Mouse (Mus musculus) frontal cortex, adult (tissue): ENCODE data around the gene Ppp1r1b.

Experiments used
- ATAC-seq: cut with Nextera tagmentation; 2 replicates; pipeline ENCODE4 v1.9.2; 2017; ENCODE audit warnings: mild to moderate bottlenecking, moderate library complexity, mixed read lengths; ENCODE audit not compliant: low TSS enrichment

Ppp1r1b gene

GRCm38 (mm10) chr11:98347385-98348082 lies 670 bp upstream of the Ppp1r1b start:
- ATAC-seq: no peak

- ATAC-seq: no peak
Observed at GRCm38 (mm10) chr11:98349308-98349707, 1.1 kb downstream of the Ppp1r1b start.

- ATAC-seq: no peak
Observed at GRCm38 (mm10) chr11:98352272-98352990, 4.2 kb downstream of the Ppp1r1b start.

GRCm38 (mm10) chr11:98353651-98354211 lies 5.5 kb downstream of the Ppp1r1b start:
- ATAC-seq: 0 out of 2 replicates have a peak, but pooled peaks have one; percentile 17

GRCm38 (mm10) chr11:98354445-98354844 lies 6.2 kb downstream of the Ppp1r1b start:
- ATAC-seq: peak; percentile 50

- ATAC-seq: 0 out of 2 replicates have a peak, but pooled peaks have one; percentile 8
Observed at GRCm38 (mm10) chr11:98355732-98356299, 7.6 kb downstream of the Ppp1r1b start.

GRCm38 (mm10) chr11:98356625-98357394 lies 8.6 kb downstream of the Ppp1r1b start:
- no peak for ATAC-seq

GRCm38 (mm10) chr11:98357396-98358160 lies 9.4 kb downstream of the Ppp1r1b start:
- no peak for ATAC-seq

- ATAC-seq: peak; percentile 41
Observed at GRCm38 (mm10) chr11:98358161-98359083, 10.2 kb downstream of the Ppp1r1b start, which contains the start of gene Stard3. Gene Stard3 (plus strand): TSS chr11:98358368.

- no peak for ATAC-seq
Observed at GRCm38 (mm10) chr11:98360866-98361521, 12.8 kb downstream of the Ppp1r1b start.

GRCm38 (mm10) chr11:98363817-98364216 lies 15.6 kb downstream of the Ppp1r1b start:
- ATAC-seq: no peak

- ATAC-seq: no peak
Observed at GRCm38 (mm10) chr11:98364410-98364809, 16.2 kb downstream of the Ppp1r1b start.

- ATAC-seq: no peak
Observed at GRCm38 (mm10) chr11:98366290-98366689, 18.1 kb downstream of the Ppp1r1b start.

GRCm38 (mm10) chr11:98367171-98367862 lies 19.1 kb downstream of the Ppp1r1b start:
- peak; percentile 36; the same call in 1 of the 2 replicates for ATAC-seq

- ATAC-seq: peak; percentile 11; the same call in 1 of the 2 replicates
Observed at GRCm38 (mm10) chr11:98367863-98368186, 19.6 kb downstream of the Ppp1r1b start.

GRCm38 (mm10) chr11:98369337-98369736 lies 21.1 kb downstream of the Ppp1r1b start:
- peak; percentile 50; the same call in 1 of the 2 replicates for ATAC-seq

- ATAC-seq: no peak
Observed at GRCm38 (mm10) chr11:98370588-98370987, 22.4 kb downstream of the Ppp1r1b start.

GRCm38 (mm10) chr11:98371556-98372240 lies 23.5 kb downstream of the Ppp1r1b start:
- ATAC-seq: no peak
